Mouse (Mus musculus) adrenal gland, postnatal 14 days (tissue): ENCODE data around the gene Cnpy2. TPM values are rescaled to one million over a fixed set of nuclear protein-coding genes. Genes with fewer than 3 reads are reported as not detected.
"Not testable (repeated sequence)": the region's sequence is repeated elsewhere in the genome, so short reads cannot be mapped to it uniquely, and the experiment has no call there.

ENCODE experiments used
- DNase-seq: peaks from one replicate; pipeline ENCODE4 v3.0.0; 2021; ENCODE audit warnings: mixed read lengths
- total RNA-seq: library from RNA; stranded (reverse); gene quantifications from 2 replicates; pipeline ENCODE4 v1.2.3, GENCODE M21; 2021

The Cnpy2 gene
- total RNA-seq, 1 experiment from 2014 or later: 152 TPM

- DNase-seq: no peak
Measured at GRCm38 (mm10) chr10:128310902-128311301, 11.4 kb upstream of the Cnpy2 start.

- DNase-seq: no peak
Measured at GRCm38 (mm10) chr10:128315578-128315977, 6.7 kb upstream of the Cnpy2 start.

- DNase-seq: no peak
Measured at GRCm38 (mm10) chr10:128321641-128322040, 618 bp upstream of the Cnpy2 start.

- DNase-seq: no peak
Measured at GRCm38 (mm10) chr10:128323516-128323915, 1.3 kb downstream of the Cnpy2 start.

- no peak for DNase-seq
Measured at GRCm38 (mm10) chr10:128326825-128327224, 4.6 kb downstream of the Cnpy2 start.

- DNase-seq: no peak
Measured at GRCm38 (mm10) chr10:128327610-128328009, 5.4 kb downstream of the Cnpy2 start.

- DNase-seq: not testable (repeated sequence)
Measured at GRCm38 (mm10) chr10:128332358-128333249, 10.3 kb downstream of the Cnpy2 start.

GRCm38 (mm10) chr10:128335582-128335981 is 13.3 kb downstream of the Cnpy2 start:
- DNase-seq: peak; percentile 87

GRCm38 (mm10) chr10:128336195-128336594 is 13.9 kb downstream of the Cnpy2 start:
- no peak for DNase-seq

GRCm38 (mm10) chr10:128336597-128336996 is 14.3 kb downstream of the Cnpy2 start:
- DNase-seq: no peak

GRCm38 (mm10) chr10:128337306-128338181 is 15.3 kb downstream of the Cnpy2 start, which contains the start of gene Cs:
Gene Cs (plus strand): TSS chr10:128337734.
- DNase-seq: peak; percentile 99

GRCm38 (mm10) chr10:128338415-128338814 is 16.2 kb downstream of the Cnpy2 start:
- no peak for DNase-seq

GRCm38 (mm10) chr10:128338948-128339347 is 16.7 kb downstream of the Cnpy2 start:
- no peak for DNase-seq

GRCm38 (mm10) chr10:128340257-128340656 is 18.0 kb downstream of the Cnpy2 start:
- no peak for DNase-seq

GRCm38 (mm10) chr10:128343436-128343835 is 21.2 kb downstream of the Cnpy2 start:
- no peak for DNase-seq

GRCm38 (mm10) chr10:128344568-128345275 is 22.5 kb downstream of the Cnpy2 start:
- peak; percentile 89 for DNase-seq

- DNase-seq: no peak
Measured at GRCm38 (mm10) chr10:128347541-128347940, 25.3 kb downstream of the Cnpy2 start.

- peak; percentile 79 for DNase-seq
Measured at GRCm38 (mm10) chr10:128358796-128359195, 36.5 kb downstream of the Cnpy2 start.

GRCm38 (mm10) chr10:128359226-128359625 is 37.0 kb downstream of the Cnpy2 start:
- DNase-seq: peak; percentile 66

GRCm38 (mm10) chr10:128361836-128362235 is 39.6 kb downstream of the Cnpy2 start:
- DNase-seq: peak; percentile 50

GRCm38 (mm10) chr10:128362568-128362967 is 40.3 kb downstream of the Cnpy2 start:
- peak; percentile 58 for DNase-seq

- DNase-seq: no peak
Measured at GRCm38 (mm10) chr10:128367899-128368401, 45.7 kb downstream of the Cnpy2 start.
